ENCODE assay signal across 21 mouse cellular contexts in the genomic region with DNA sequence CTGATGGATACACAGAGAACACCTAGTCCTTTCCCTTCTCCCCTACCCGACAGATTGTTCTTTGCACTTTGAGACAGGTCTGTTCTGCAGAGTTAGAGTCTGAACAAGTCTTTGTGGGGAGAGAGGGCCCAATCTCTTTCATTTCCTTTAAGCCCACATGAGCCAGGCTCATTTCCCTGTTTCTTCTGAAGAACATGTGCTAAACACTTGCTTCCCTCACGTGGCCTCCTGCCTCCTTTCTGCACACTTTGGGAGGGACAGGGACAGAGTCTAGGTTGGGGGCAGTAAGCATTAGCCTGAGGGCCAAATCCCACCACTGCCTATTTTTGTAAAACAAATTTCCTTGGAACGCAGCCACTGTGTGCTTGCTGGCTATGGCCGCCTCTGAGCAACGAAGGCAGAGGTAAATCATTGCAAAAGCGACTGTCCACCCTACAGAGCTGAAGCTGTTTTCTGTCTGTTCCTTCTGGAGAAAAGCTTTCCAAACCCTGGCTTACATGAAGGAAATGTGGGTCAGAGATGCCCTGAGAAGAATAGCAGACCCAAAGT.
DNase-seq lines count a peak whose midpoint lies in the region; ATAC-seq lines count a peak whose summit lies in the region.
"Had no signal": no experiment of that assay in that cellular context is flagged by ENCODE, and none has a peak within 500 bp of the region (broad histone marks: within the 10 kb centered on the region; RNA-seq: fewer than 3 reads in every experiment).

No protein-coding gene starts in this region.

- ATAC-seq in intestine, embryonic 15.5 days, result no peak
- peak; percentile 73 for ATAC-seq in megakaryocyte, adult 5-6 weeks (ENCODE audit: poor library complexity, severe bottlenecking)
- ATAC-seq in monocyte, adult 5-6 weeks (replicated peaks; ENCODE audit: insufficient number of reproducible peaks, low FRiP score, low TSS enrichment, poor library complexity, severe bottlenecking), result no peak
- ATAC-seq: hindbrain, embryonic 16.5 days had no signal

- peak; percentile 22 for DNase-seq in ovary, postnatal 14 days (ENCODE audit: low spot score)
- DNase-seq in ovary, postnatal 36 days (ENCODE audit: low spot score), result no peak
- DNase-seq in cerebellum, postnatal 14 days, result no peak
- DNase-seq in frontal cortex, adult 2 months (ENCODE audit: extremely low spot score in 1 of 2, low spot score in 1 of 2), result no peak
- DNase-seq: adrenal gland, adult 2 months; cerebellum, adult 9-11 months; embryo, embryonic 11 days; heart, adult 11 months; heart, postnatal 4 days; lung, adult 18-20 months; right cerebral cortex, postnatal 25 days; thymus, postnatal 14 days had no signal

- no peak overlapping the region for H3K4me3 ChIP-seq in intestine, embryonic 15.5 days (replicated peaks)
- H3K4me3 ChIP-seq: forebrain, embryonic 12.5 days; heart, embryonic 15.5 days; midbrain, embryonic 10.5 days; neural tube, embryonic 13.5 days had no signal

- H3K27ac ChIP-seq in intestine, embryonic 15.5 days, result 0 out of 2 replicates have a peak overlapping the region, but pooled peaks have one; percentile 13
- H3K27ac ChIP-seq: forebrain, embryonic 12.5 days; heart, embryonic 15.5 days; midbrain, embryonic 10.5 days; neural tube, embryonic 13.5 days had no signal

- H3K4me2 ChIP-seq in intestine, embryonic 15.5 days (replicated peaks), result no peak overlapping the region
- H3K4me2 ChIP-seq: forebrain, embryonic 12.5 days; heart, embryonic 15.5 days; liver, embryonic 11.5 days; neural tube, embryonic 13.5 days had no signal

- no peaks in the 10 kb centered on the region for H3K9me3 ChIP-seq in intestine, embryonic 15.5 days
- H3K9me3 ChIP-seq: forebrain, embryonic 12.5 days; heart, embryonic 15.5 days; midbrain, embryonic 10.5 days; neural tube, embryonic 13.5 days had no signal

- H3K36me3 ChIP-seq in intestine, embryonic 15.5 days, result no peaks in the 10 kb centered on the region
- H3K36me3 ChIP-seq: forebrain, embryonic 12.5 days; heart, embryonic 15.5 days; midbrain, embryonic 10.5 days; neural tube, embryonic 13.5 days had no signal

- no peaks in the 10 kb centered on the region for H3K27me3 ChIP-seq in intestine, embryonic 15.5 days (replicated peaks)
- H3K27me3 ChIP-seq: forebrain, embryonic 12.5 days; heart, embryonic 15.5 days; neural tube, embryonic 13.5 days had no signal

- 52% methylated on average over 6 of the region's 6 CpGs for WGBS in intestine, embryonic 15.5 days

- H3K9ac ChIP-seq in intestine, embryonic 15.5 days, result no peak overlapping the region
- H3K9ac ChIP-seq: forebrain, embryonic 12.5 days; heart, embryonic 15.5 days; neural tube, embryonic 13.5 days had no signal

- H3K4me1 ChIP-seq in intestine, embryonic 15.5 days (replicated peaks), result peaks cover 6% of the 10 kb centered on the region; the same call in 1 of the 2 replicates
- H3K4me1 ChIP-seq: forebrain, embryonic 12.5 days; heart, embryonic 15.5 days had no signal
